Mouse (Mus musculus) mouse embryonic stem cell (cell line): ENCODE data around the gene Tnfrsf1b.
"Not testable (repeated sequence)": the region's sequence is repeated elsewhere in the genome, so short reads cannot be mapped to it uniquely, and the experiment has no call there.

Source experiments
- in situ Hi-C, 2 experiments: fragments of 300-500 bp; cut with MboI; formaldehyde crosslinking; loops; 1 replicate in 1 of 2; 3 replicates in 1 of 2; pipeline ENCODE4 v1.14.3; 2019 to 2020; ENCODE audit warnings: low sequenced_read_pairs in 2 of 2, low pct_unique_long_range_greater_than_20kb in 1 of 2, mixed read lengths in 1 of 2; ENCODE audit not compliant: unreplicated experiment in 1 of 2

Tnfrsf1b gene

DNA sequence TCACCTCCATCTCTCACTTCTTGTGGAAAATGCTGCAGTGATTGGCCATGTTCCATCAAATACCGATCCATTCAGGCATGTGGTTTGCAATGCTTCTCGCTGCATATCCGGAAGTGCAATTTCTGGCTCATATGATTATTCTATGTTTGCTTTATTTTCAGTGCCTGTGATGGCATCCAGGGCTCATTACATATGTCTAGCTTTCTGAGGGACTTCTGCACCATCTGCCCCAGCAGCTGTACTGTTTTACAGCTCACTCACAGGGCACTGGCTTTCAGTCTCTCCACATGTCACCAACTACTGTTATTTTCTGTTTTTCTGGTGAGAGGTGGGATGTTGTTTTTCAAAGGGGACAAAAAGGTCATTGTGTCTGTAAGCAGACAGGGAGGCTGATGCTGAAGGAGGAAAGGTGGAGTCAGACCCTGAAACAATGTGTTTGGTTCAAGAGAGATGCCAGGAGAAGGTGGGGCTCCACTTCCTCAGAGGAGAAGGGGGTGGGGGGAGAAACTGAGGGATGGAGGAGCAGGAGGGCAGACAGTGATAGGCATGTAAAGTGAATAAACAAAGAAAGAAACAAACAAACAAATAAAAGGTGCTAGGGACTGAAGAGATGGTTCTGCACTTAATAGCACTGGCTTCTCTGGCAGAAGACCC, 38.8 kb downstream of the Tnfrsf1b start:
- in situ Hi-C loops = loop anchor here (25.0 kb wide), 1 partner anchor 279 kb away; no protein-coding TSS in a partner anchor

DNA sequence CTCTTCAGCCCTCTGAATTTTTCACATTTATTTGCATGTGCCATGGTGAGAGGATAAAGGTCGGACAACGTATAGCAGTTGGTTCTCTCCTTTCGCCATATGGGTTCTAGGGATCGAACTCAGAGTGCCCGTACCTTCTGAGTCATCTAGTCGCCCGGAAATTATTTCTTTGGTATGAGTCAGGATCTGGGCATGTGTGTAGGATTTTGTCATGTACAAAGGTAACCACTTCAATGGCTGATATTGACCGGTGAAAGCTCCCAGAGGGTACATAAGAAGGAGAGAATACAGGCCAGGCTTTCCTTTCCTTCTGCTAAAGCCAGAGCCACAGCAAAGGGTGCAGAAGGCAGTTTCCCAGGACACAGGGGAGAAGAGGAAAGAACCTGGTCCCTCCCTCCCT, 41.9 kb downstream of the Tnfrsf1b start:
- in situ Hi-C loops = loop anchor here (25.0 kb wide), 1 partner anchor 283 kb away; no protein-coding TSS in a partner anchor

DNA sequence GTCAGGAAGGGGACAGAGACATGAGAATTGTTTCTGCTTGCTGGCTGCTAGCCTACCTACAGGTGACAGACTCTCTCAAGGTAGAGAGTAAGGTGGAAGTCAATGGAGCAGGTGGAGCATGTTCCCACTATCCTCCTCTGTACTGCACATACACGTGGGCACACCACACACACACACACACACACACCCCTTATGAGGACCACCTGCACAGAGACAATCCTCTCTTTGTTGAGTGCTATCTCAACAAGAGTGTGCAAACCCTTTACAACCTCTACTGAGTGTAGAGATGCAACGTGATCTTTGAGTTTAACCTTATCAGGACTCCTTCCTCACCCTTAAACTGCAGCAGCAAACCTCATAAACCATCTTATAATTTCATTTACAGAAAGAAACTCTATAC, 43.4 kb downstream of the Tnfrsf1b start:
- in situ Hi-C loops = loop anchor here (25.0 kb wide), 1 partner anchor 284 kb away; no protein-coding TSS in a partner anchor

DNA sequence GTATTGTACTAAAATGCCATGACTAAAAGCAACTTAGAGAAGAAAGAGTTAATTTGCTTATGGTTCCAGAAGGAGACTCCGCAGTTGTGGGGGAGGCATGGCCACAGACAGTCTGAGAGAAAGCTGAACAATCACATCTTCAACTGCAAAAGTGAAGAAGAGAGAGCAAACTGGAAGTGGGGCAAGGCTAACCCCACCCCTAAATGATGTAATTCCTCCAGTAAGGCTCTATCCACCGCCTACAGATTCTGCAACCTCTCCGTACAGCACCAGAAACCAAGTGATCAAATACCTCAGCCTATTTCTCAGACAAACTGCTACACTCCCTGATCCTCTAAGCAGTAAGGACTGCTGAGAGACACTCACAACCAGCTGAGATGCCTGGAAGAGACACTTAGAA, 45.2 kb downstream of the Tnfrsf1b start:
- in situ Hi-C loops = loop anchor here (25.0 kb wide), 1 partner anchor 286 kb away; no protein-coding TSS in a partner anchor

DNA sequence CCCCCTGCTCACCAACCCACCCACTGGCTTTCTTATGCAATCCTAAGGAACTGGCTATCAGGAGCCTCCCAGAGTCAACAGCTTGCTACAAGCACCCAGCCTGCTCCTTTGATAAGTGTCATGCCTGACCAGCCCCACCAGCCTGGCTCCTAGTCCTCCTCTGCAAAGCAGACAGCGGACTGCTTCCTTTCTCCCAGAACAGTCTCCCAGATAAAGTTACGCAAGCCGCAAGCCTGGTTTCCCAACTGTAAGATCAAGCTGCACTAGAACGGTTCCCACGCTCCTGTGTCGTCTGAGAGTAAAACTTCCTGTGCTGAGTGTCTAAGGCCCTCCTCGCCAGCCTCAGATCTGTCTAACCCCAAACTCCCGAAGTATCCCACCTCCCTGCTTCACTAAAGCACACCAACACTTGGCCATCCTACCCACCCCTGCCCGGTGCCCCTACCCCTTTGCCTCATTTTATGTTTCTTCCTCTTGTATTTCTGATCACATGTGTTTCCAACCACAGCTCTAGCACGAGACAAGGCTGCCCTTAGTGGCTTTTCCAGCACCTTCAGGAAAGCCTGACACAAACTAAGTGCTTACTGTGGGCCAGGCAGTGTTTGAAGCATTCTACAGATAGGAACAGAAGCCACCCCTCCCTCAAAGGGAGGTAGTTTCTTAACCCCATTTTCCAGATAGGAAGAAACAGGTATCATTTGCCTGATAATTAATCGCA, 46.5 kb downstream of the Tnfrsf1b start:
- in situ Hi-C loops = loop anchor here (25.0 kb wide), 1 partner anchor 287 kb away; no protein-coding TSS in a partner anchor

DNA sequence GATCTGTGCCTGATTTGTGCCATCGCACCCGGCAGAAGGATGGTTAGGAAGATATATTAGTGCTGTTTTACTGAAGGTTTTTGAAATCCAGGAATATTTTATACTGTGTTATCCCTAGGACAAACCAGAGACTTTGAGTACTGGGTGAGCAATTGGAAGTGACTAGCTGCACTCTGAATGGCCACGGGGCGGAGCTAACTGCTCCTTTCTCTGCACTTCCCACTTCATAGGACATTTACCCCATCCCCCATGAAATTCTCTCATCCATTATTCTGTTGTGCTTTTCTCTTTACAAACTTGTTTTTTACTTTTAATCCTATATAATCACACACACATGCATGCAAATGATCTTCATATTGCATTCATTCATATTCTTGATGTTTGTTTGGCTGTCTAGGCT, 50.1 kb downstream of the Tnfrsf1b start:
- in situ Hi-C loops = no loop called here

DNA sequence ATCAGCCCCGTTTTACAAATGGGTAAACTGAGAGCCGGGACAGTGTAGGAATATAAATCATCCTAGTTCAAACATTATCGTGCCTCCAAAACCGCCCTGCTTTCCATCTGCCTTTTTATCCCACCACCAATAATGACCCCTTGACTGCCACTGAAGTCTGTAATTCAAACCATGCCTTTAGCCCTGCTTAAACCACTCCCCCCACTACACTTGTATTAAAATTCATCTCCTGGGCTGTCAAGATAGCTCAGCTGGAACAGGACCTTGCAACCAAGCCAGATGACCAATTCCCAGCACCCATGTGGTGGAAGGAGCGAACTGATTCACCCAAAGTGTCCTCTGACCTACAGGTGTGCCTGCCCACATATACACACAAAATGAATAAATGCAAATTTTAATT, 51.5 kb downstream of the Tnfrsf1b start:
- in situ Hi-C loops = no loop called here

DNA sequence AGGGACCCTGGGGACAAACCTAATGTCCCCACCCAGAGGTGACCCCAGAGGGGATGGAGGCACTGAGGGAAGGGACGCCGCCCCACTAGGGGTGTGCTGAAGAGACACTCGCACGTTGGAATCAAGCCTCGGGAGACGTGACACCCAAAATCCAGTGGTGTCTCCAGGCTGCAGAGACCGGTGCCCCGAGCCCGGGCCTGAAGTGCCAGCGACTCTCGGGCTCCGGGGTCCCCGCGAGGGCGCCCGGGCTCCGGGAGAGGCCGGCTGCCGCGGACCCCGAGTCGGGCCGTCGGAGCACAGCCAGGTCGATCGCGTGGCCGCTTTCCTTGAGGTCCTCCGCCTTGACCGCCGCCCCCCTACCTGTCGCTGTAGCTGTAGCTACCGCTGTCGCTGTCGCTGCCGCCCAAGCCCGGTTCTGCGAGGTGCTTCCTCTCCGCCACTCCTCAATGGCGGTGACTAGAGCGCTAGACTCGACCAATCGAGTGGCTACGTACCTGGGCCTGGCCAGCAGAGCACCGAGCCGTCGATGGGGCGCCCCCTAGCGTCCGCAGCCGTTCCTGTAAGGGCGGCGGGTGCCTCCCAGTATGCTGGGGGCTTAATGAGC, 52.0 kb downstream of the Tnfrsf1b start, which contains the start of gene Vps13d:
TSS of gene Vps13d (minus strand) at position 447 of the 604 bp plus-strand sequence.
- in situ Hi-C loops = no loop called here

DNA sequence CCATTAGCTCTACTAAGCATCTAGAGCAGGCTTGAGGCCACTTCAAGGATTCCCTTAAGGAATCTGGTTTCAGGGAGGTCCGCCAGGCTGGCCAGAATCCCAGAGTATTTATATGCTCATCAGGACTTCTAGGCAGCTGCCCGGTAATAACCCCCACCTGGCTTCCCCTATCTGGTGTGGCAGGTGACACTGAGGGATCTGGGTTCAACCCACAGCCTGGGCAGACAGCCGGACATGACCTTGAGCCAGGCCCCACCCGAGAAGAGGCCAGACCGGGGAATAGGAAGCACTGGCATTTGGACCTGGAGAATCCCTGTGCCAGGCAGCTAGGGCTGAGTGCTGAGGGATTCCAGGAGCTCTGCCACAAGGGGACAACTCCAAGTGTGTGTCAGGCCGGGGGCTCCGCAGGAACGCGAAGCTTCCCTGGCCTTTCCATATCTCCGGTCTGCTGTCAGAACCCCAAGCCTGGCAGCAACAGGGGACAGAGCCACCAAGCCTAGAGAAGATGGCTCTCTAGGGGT, 52.6 kb downstream of the Tnfrsf1b start:
- in situ Hi-C loops = no loop called here

DNA sequence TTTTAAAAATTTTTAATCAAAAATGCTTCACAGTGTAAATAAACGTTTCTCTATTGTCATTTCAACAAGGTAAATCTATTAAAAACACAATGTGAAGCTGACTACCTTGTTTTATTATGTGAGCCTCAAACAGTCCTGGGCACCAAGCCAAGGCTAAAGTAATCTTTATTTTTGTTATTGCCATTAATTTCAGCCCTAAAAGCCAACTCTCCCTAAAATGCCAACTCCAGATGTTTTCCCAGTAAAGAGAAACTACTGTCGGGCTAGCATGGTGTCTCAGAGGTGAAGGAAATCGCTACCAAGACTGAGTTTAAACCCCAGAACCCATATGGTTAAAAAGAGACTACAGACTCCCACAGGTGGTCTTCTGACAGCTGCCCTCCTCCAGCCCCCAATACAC, 53.3 kb downstream of the Tnfrsf1b start:
- in situ Hi-C loops = no loop called here

DNA sequence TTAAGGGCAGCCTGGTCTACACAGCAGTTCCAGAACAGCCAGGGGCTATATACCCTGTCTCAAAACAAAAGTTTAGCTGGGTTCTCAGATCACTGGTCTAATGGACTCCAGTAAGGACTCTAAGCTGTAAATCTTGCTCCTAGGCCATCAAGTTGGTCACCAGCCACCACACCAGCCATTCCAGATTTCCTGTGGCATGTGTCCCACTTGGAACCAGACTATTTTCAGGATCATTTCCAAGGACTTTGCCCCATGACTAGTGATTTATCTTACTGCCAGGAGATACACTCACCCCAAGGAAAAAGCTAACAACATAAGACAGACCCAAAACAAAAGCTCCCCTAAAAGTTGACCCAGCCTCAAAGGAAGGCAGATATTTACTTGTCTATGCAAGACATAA, 54.0 kb downstream of the Tnfrsf1b start:
- in situ Hi-C loops = no loop called here

DNA sequence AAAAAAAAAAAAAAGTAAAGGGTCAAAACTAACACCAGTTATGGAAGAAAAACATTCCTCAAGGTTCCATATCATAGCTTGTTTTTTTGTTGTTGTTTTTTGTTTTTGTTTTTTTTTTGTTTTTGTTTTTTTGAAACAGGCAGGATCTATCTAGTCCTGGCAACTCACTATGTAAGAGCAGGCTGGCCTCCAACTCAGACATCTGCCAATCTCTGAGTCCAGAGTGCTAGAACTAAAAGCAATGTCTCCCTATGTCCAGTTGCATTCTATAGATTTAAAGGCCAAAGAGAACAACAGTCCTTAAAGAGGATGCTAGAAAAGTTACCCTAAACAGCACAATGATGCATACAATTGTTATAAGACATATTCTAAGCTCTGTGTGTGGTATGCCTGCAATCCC, 58.1 kb downstream of the Tnfrsf1b start:
- in situ Hi-C loops = no loop called here

DNA sequence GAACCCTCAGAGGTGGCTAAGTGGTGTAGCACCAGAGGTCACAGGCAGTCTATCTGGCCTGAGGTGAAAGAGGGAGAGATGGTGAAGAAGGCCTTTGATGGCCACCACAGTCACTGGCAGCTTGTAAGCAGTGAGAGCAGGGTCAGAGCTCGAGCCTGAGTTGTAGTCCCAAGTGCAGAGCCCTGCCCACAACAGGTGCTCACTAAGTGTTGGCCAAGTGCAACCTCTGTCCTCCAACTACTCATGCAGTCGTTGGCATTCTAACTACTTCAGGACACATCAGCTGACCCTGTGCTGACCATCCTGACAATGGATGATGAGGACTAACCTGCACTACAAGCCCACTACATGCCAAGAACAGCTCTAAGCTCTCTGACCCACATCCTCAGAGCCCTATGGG, 59.1 kb downstream of the Tnfrsf1b start:
- in situ Hi-C loops = no loop called here

DNA sequence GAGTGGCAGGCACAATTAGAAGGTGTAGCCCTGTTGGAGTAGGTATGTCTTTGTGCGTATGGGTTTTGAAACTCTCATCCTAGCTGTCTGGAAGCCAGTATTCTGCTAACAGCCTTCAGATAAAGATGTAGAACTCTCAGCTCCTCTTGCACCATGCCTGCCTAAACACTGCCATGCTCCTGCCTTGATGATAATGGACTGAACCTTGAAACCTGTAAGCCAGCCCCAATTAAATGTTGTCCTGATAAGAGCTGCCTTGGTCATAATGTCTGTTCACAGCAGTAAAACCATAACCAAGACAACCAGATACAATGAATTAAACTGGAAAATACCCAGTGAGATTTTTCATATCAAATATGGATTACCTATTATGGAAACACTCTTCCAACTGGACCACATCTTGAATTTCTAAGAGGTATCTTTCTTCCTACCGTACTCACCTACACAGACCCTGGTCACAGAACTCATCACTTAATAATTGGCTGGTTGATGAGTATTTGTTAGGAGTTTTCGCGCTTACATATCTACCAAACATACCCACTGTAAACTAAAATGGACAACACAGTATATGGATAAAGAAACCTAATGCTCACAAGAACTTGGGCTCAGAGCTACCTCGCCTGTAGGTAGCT, 67.6 kb downstream of the Tnfrsf1b start:
- in situ Hi-C loops = no loop called here

DNA sequence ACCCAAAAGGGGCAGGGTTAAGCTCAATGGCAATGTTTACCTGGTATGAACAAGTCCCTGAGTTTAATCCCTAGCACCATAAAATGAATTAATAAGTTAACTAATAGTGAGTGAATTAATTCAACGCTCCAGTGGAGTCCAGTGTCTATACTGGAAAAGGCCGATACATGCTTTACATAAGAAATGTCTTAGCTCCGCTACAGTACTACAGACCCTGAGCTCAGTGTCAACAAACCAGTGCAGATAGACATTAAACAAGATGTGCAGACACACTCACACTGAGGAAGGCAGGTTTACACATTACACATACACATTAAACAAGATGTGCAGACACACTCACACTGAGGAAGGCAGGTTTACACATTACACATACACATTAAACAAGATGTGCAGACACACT, 81.1 kb downstream of the Tnfrsf1b start:
- in situ Hi-C loops = not testable (repeated sequence)

DNA sequence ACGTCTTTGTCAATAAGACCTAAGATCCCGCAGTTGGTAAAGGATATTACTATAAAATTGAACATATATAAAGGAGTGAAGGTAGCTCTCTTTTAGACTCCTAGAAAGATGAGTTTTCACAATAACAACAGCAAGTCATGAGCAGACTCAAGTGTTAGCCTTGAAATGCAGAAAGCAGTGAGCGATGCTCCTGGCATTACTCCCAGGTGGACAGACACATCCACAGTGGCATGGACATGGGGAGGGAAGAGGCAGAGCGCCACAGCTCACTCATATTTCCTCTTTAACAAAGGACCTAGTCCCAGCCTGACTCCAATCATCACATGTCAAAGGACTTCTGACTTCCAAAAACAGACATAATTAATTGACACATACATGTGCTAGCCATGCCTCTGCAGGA, 82.6 kb downstream of the Tnfrsf1b start:
- in situ Hi-C loops = no loop called here
